In genomic region chr4:135179077-135179481, GRCm38 (mm10) we compare ENCODE assay signal across 8 mouse cellular contexts. TPM values are rescaled to one million over a fixed set of nuclear protein-coding genes. Genes with fewer than 3 reads are reported as not detected.
DNase-seq lines count a peak whose midpoint lies in the region; ATAC-seq and TF ChIP-seq lines count a peak whose summit lies in the region.

No protein-coding gene starts in this region.

- H3K27ac ChIP-seq in liver, adult 2 months (replicated peaks; ENCODE audit: insufficient read depth, low read depth, low read length), result no peak overlapping the region
- H3K27ac ChIP-seq in liver, embryonic 11.5 days (ENCODE audit: low read depth, low read length), result no peak overlapping the region
- H3K27ac ChIP-seq in cortical plate, adult 2 months (ENCODE audit: insufficient read depth, low read length), result no peak overlapping the region

- 39% methylated on average over 5 of the region's 5 CpGs for WGBS in liver, adult 2 months
- WGBS in liver, embryonic 11.5 days, result 16% methylated on average over 5 of the region's 5 CpGs

- H3K4me3 ChIP-seq in liver, adult 2 months (ENCODE audit: insufficient read depth, low read depth, low read length), result no peak overlapping the region
- H3K4me3 ChIP-seq in liver, embryonic 11.5 days (ENCODE audit: low read depth, low read length), result no peak overlapping the region
- H3K4me3 ChIP-seq in cortical plate, adult 2 months (ENCODE audit: insufficient read depth, low read length), result no peak overlapping the region

- no peaks in the 10 kb centered on the region for H3K9me3 ChIP-seq in liver, embryonic 11.5 days (ENCODE audit: control insufficient read depth, low read length)

- no peak overlapping the region for H3K4me2 ChIP-seq in liver, embryonic 11.5 days

- H3K4me1 ChIP-seq in liver, adult 2 months (ENCODE audit: control insufficient read depth, insufficient read depth, low read length), result no peaks in the 10 kb centered on the region
- peaks cover 7% of the 10 kb centered on the region; the same call in 1 of the 2 replicates for H3K4me1 ChIP-seq in liver, embryonic 11.5 days (replicated peaks; ENCODE audit: control insufficient read depth, insufficient read depth, low read length)
- H3K4me1 ChIP-seq in cortical plate, adult 2 months (ENCODE audit: control insufficient read depth, insufficient read depth, low read length), result no peaks in the 10 kb centered on the region

- H3K79me2 ChIP-seq in liver, adult 2 months (ENCODE audit: control insufficient read depth, insufficient read depth, low read length), result no peaks in the 10 kb centered on the region

- peaks cover 11% of the 10 kb centered on the region; the same call in 1 of the 2 replicates for H3K27me3 ChIP-seq in liver, adult 2 months (ENCODE audit: control insufficient read depth, insufficient read depth, low read length)
- H3K27me3 ChIP-seq in liver, embryonic 11.5 days (replicated peaks; ENCODE audit: control insufficient read depth, insufficient read depth, low read length), result peaks cover 13% of the 10 kb centered on the region

- no peaks in the 10 kb centered on the region for H3K36me3 ChIP-seq in liver, adult 2 months (ENCODE audit: control insufficient read depth, insufficient read depth, low read length)
- H3K36me3 ChIP-seq in liver, embryonic 11.5 days (ENCODE audit: control insufficient read depth, insufficient read depth, low read length), result no peaks in the 10 kb centered on the region

- TF ChIP-seq CTCF in liver, adult 2 months (IDR thresholded peaks at IDR 0.05; ENCODE audit: low read depth, low read length), result peak; percentile 52; the same call in 1 of the 2 replicates
- peak; percentile 40 for TF ChIP-seq CTCF in cortical plate, adult 2 months (IDR thresholded peaks at IDR 0.05; ENCODE audit: extremely low read depth, insufficient read depth, low read length)

- peak; percentile 8 to 23 for DNase-seq in cerebellum, adult 18-20 months
- no peak for DNase-seq in cerebellum, adult 8-10 months
- no peak for DNase-seq in liver, adult 2 months (ENCODE audit: extremely low read depth, low read depth, low spot score)
- no peak for DNase-seq in liver, embryonic 11.5 days (ENCODE audit: low spot score)
- DNase-seq in monocyte, adult 2 months (ENCODE audit: low read depth in 1 of 2, low spot score in 2 of 2), result peak; percentile 26 to 58
- no peak for DNase-seq in layer of hippocampus, adult 9-10 months (ENCODE audit: low spot score)
- DNase-seq in urinary bladder, postnatal 25 days (ENCODE audit: low spot score), result no peak

- TF ChIP-seq POLR2A in liver, adult 2 months (IDR thresholded peaks at IDR 0.05; ENCODE audit: extremely low read depth, insufficient read depth, low read length), result no peak
- no peak for TF ChIP-seq POLR2A in cortical plate, adult 2 months (IDR thresholded peaks at IDR 0.05; ENCODE audit: extremely low read depth, insufficient read depth, low read length)

- no peak overlapping the region for H3K9ac ChIP-seq in liver, adult 2 months (ENCODE audit: low read depth, low read length)
- no peak overlapping the region for H3K9ac ChIP-seq in liver, embryonic 11.5 days (ENCODE audit: low read depth, low read length)

- ATAC-seq in liver, embryonic 11.5 days (replicated peaks; ENCODE audit: low FRiP score), result no peak

RNA-seq across cellular contexts. Expression of gene Runx3, which starts 58.6 kb away (rescaled TPM):
- total RNA-seq in liver, adult 2 months (2014; rRNA removed), result under 0.01 and 0.40 TPM in 2 replicates
- polyA plus RNA-seq in liver, adult 2 months (2012; rRNA removed), result 0.17 and 0.18 TPM in 2 replicates
- 0.71 and 0.82 TPM in 2 replicates for polyA plus RNA-seq in liver, embryonic 11.5 days (2014; fragmentation: Nextera tagmentation; extraction: Ambion mirVana)
- polyA plus RNA-seq in cortical plate, adult 2 months (2012; rRNA removed), result 0.04 TPM in 1 of 2 replicates, not detected in the other

Comparison
In these comparisons a context has a peak if more than half of its experiments do, and no peak if none do; other contexts are left out.
1. DNase-seq: peak in cerebellum, adult 18-20 months (2 of 2) and monocyte, adult 2 months (2 of 2); none in cerebellum, adult 8-10 months (single experiment), liver, adult 2 months (single experiment), liver, embryonic 11.5 days (single experiment), layer of hippocampus, adult 9-10 months (single experiment) and urinary bladder, postnatal 25 days (single experiment).